Mouse (Mus musculus) left cerebral cortex, adult 11 months (tissue): ENCODE results near the gene Senp8.
"Not testable (repeated sequence)": the region's sequence is repeated elsewhere in the genome, so short reads cannot be mapped to it uniquely, and the experiment has no call there.

Experiments
- DNase-seq: peaks from one replicate; pipeline ENCODE4 v3.0.0; 2022; ENCODE audit warnings: low spot score

Gene Senp8

DNA sequence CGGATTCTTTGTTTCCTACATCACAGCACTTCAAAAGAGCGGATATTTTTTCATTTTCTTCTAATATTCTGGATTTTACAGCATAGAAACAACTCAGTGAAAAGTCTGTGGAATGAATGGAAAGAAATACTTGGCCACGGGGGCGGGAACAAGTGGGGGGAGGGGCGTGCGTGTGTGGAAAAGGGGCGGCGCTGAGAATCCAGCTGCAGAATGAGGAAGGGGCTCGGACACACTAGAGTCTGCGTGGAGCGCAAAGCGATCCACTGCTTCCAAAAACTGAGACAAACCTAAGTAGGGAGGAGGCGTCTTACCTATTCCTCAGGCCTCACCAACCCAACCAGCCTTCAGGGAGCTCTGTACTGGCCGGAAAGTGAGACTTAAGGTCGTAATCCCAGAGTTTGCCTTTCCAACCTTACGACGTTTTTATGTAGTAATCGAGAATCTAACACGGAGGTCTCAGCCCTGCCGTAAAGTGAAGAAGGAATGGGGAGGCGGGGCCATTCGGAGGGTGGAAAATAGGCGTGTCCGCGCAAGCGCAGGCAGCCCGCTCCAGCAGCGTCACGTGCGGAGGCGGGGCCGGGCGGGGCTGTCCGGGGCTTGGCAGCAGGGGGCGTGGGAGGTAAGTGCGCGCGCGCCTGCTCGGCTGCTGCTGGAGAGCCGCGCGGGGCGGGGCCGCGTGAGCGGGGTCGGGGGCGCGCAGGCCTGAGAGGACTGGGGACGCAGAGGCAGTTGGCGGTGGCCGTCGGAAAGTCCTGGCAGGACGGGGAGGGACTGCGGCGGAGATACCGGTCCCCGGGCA is at the start of gene Senp8, which contains the start of gene Myo9a:
Senp8 (minus strand) TSS at position 444 of the 799 bp plus-strand sequence.
Myo9a (plus strand) TSS at position 630 of the 799 bp plus-strand sequence.
- DNase-seq, result peak; percentile 98

DNA sequence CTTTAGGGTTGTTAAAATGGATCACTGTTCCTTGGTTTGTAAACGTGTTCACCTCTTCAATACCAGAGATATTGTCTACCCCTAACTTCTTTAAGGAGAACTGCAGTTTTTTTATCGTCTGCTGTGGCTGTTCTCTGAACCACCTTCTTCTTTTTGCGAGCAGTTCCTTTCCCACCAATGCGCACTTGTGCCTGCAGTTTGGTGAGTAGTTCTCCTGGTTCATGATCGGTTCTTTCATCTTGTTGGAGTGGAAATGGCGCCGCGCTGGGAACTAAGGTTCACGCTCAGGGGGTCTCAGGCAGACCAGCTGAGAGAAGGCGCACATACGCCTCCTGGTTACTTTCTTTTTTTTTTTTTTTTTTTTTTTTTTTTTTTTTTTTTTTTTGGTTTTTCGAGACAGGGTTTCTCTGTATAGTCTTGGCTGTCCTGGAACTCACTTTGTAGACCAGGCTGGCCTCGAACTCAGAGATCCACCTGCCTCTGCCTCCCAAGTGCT is 16.5 kb upstream of the Senp8 start:
- not testable (repeated sequence) for DNase-seq

DNA sequence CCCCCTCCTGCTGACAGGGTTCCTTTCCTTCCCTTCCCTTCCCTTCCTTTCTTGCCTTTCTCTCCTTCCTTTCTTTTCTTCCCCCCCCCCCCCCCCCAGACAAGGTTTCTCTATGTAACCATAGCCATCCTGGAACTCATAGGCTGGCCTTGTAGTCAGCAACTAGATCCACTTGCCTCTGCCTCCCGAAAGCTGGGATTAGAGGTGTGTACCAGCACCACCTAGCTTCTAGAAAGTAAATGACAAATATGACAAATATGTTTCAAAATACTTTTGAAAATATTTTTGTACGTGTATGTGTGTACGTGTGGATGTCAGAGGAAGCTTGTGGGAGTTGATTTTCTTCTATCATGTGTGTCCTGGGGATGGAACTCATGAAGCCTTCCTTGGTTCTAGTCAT is 10.0 kb upstream of the Senp8 start:
- DNase-seq, result no peak

DNA sequence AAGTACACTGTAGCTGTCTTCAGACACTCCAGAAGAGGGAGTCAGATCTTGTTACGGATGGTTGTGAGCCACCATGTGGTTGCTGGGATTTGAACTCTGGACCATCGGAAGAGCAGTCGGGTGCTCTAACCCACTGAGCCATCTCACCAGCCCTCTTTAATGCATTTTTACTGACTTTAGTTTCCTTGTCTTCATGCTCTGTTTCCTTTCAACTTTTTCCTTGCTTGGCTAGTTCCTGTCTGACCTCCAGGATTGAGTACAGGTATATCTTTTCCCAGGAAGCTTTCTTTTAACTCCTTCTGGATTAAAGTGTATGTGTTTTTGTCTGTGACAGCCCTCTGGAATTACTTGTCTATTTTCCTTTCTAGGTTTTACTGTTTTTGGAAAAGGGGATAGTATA is 6.5 kb upstream of the Senp8 start:
- not testable (repeated sequence) for DNase-seq

DNA sequence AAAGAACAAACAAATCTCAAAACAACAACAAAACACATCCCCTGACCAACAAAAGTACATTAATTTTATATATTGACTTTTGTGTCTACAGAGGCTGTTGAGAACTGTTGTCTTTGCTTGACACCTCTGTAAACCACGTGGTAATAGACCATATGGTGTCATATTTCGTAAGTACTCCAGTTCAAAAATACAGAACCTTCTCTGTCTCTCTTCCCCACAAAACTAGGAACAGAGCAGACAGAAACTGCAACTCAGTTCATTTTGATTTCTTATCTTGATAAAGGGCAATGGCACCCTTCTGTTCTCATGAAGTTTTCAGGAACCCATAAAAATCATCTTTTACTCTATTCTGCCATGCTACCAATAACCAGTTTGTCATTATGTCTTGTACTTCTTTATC is 4.7 kb upstream of the Senp8 start:
- no peak for DNase-seq

DNA sequence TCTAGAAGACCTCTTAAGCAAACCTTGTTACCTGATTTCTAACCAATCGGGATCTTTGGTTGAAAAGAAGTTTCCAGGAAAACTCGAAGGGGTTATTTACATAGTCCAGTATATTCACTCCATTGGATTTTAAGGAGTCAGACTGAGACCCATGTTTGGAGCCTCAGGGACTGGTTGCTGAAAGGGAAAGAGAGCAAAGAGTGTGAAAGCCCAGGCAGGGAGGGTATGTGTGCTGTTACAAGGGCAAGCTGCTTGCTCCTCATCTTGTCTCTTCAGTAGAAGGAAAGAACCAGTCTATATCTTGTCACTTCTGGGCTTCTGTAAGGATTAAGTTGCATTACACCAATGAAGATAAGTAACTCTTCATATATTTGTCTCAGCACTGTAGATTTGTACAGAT is 1.5 kb upstream of the Senp8 start:
- no peak for DNase-seq

DNA sequence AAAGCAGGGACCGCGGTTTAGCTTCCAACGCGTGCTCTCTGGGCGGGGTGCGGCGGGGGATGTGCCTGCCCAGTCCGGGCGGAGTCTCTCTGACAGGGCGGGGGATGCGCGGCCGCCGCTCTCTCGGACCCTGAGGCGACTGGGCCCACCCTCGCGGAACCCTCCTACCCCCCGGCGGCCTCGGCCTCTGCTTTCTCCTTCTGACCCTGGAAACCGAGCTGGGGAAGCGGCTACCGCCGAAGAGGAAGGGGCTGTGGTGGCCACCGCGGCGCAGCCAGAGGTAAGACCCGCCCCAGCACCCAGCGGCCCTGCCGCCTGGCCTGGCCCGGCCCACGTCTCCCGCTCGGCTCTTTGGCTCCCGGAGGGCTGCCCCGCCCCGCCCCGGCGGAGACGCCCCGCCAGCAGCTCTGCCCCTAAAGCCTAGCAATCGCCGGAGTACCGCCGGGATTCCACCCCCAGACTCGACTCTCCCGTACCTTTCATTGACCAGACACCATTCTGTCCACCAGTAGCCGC is 614 bp upstream of the Senp8 start:
- peak; percentile 71 for DNase-seq

DNA sequence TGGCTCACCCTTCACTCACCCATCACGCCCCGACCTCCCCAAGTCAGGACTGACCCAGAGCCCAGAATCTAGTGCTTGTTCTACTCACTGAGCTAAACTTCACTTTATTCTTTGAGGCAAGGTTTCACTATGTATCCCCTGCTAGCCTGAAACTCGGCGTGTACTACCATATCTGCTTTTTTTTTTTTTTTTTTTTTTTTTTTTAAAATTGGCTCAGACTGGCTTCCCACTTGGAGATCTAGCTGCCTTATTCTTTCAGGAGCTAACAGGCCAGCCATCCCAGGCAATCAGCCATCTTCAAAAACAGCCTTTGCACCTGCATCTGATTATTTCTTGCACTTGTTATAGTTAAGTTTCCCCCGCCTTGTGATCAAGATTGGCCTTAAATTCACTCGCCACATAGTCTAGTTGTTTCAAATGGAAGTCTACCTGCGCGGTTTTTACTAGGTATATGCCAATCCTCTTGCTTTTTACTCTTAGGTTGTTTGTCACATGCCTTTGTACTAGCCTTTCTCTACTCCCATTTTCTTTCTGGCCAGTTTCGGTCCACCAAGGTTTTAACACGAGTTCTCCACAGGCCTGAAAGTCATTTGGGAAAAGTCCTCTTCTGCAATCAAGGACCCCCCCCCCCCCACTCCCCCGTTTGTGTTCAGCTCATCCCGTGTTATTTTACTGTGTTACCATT is 787 bp downstream of the Senp8 start:
- DNase-seq, result no peak

DNA sequence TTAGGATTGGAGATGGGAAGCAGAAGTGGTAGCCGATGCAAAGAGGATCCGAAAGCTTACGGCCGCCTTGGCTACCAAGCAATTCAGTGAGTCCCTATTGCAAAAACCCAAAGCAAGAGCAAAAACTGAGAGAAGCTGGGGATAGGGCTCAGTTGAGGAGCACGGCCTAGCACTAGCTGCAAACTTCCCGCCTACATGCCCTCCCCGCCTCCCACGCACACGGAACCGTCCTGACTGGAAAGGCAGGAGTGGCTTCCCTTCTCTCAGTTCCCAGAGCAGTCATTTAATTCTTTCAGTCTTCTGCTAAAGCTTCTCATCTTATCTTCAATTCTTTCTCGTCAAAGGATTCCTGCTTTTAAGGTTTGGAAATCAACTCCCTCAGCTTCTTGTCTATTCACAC is 1.5 kb downstream of the Senp8 start:
- peak; percentile 29 for DNase-seq

DNA sequence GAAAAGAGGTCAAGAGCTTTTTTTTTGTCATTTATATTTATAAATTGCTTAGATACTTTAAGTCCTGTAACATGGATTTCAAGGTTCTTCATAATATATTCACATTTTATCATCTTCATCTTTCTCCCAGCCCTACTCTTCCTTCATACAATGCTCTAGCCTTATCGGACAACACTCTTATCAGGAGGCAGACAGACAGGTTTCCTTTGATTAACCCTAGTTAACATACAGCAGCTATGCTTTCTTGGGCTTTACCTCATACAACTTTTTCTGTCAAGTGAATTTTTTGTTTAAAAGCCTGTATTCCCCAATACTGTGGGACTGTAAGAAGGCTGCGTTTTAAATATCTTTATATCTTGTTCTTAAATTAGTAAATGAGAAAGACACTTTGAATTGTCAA is 2.1 kb downstream of the Senp8 start:
- DNase-seq, result no peak

DNA sequence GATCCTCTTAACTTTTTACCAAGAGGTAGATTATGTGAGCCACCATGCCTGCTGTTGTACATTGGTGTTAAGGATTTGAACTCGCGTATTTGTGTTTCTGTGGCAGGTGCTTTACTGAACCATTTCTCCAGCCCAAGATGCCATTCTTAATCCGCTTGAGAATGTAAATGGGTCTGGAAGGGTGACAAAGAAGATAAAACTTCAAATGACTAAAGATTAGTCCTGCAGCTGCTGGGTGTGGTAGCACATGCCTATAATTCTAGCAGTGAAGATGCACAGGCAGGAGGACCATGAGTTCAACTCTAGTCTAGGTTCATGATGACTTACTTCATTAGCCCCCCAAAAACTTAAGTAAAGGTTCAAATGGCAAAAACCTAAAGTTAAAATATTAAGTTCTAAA is 6.6 kb downstream of the Senp8 start:
- DNase-seq, result no peak

DNA sequence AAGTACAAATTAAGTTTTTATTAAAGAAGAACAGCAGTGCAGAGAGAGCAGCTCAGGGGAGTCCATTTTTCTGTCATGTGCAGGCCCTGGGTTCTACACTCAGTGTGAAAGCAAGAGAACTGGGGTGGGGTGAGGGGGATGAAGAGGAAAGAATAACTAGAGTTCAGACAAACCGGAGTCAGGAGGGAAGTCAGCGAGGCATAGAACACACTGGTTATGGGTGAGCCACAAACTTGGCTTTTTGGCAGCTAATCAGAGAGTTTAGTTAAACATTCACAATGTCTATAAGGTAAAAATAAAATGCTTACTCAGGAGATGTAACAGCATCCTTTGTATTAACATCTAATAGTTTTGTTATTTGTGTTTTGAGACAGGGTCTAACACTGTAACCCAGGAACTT is 9.9 kb downstream of the Senp8 start:
- DNase-seq, result no peak

DNA sequence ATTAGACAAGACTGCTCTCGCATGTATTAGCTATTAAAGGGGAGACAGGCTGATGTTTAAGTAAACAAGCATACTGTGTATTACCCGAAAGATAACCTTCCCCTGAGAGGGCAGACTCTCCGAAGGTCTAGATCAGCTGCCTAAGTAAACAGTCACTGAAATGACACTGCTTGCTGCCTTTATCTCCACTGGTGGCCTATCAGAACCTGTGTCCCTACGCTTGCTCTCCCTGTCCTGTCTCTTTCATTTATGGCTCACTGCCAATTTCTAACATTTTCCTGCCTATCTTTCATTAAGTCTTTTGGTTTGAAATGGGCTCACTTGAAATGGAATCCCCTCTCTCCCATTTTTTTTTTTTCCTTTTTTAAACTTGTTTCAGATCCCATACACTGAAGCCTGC is 15.1 kb downstream of the Senp8 start:
- no peak for DNase-seq

DNA sequence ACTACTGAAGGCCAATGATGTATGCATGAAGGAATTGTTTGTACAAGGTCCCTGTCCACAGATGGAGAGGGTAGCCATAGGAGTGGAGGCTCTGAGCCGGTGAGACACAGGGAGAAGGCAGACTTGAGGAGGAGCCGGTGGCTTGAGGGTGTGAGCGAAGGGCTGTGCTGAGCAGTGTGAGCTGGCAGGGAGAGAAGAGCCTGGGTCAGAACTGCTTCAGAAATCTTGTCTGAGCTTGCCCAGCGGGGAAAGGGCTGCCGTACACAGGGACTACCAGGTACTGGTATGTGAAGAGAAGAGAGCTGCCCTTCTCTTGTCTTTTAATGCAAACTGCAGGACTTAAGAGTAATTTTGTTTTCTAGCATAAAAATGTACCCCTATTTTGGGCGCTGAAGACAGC is 17.4 kb downstream of the Senp8 start:
- DNase-seq, result no peak

DNA sequence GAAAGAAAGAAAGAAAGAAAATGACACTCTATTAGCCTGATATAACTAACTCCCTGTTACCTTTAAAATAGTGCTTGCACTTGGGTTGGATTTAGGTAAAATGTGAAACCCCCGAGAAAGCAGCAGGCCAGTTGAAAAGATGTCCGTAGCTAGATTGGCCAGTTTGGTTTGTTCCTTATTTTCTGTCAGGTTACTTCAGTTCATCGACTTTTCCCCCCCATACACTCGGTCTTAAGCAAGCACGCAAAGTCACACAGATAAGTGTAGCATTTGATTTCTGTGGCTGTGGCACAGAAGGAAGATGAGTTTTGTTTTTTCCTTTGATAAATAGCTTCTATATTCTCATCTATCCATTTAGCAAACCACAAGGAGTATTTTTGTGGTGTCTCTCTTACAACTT is 19.4 kb downstream of the Senp8 start:
- no peak for DNase-seq

DNA sequence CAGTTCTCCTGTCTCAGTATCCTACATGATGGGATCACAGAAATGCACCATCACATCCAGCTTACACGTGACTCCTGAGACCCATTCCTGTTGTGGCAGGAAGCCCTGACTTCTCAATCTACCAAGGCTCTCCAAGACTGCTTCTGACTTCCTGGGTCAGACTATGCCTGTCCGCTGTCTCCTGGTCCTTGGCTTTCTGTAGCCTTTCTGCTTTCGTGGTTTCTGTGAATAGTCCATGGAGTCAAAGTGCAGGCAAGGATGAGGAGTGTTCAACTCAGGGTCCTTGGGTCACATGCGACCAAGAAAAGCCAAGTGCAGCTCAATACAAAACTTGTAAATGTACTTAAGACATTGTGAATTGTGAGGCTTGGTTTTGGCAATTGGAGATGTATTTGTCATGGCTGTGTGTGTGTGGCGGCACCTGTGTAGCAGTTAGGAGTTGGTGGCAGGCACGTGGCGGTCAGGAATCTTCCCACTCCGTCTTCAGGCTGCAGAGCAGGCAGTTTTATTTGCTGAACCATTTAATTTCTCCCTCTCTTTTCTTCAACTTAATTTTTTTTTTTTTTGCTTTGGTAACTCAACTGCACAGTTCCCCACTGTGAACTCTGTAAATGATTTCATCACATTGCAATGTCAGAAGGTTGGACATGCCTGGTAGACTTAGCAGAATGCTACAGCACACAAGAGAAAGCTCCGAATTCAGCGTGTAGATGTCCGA is 22.8 kb downstream of the Senp8 start:
- no peak for DNase-seq

DNA sequence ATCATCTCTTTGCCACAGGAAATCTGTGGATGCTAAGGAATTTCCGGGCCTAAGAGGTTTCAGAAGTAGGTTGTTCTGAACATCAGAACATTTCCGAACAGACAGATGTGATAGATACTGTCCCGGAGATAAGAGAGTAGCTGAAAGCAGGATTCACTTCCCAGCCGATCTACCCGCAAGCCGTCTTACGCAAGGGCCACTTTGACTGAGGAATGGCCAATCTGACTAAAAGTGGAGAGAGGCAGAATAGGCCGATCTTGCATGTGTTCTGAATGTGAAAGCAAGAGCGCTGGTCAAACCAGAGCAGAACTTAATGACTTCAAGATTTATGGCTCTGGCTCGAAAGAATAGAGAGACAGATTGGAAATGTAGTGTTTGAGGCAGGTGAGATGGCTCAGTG is 25.0 kb downstream of the Senp8 start:
- no peak for DNase-seq

DNA sequence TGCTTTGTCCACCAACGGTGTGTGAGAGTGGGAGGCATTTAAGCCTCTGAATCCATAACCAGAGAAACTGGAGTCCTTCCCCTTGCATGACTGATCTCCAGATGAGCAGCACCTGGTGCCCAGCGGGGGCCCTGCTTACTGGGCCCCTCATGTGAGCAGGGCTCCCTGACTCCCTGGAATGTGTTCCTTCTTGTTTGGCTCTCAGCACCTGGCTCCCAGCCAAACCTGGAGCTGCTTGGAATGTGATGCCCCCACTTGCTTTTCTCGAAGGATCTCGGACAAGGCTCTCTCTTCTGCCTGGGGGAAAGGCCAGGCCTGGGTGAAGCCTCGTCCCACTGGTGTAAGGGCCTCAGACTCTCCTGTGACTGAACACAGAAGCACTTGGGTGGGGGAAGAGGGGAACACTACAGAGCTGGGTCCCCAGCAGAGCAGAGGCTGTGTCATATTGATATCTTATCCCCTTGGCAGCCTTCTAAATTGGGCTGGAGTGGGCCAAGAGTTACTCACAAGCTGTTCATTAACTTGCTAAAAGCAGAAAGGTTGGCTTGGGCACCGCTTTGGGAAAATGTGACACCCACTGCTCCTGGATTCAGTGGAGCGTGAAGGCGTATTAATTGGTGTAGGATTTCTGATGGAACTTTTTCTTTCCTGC is 26.6 kb downstream of the Senp8 start:
- peak; percentile 12 for DNase-seq

DNA sequence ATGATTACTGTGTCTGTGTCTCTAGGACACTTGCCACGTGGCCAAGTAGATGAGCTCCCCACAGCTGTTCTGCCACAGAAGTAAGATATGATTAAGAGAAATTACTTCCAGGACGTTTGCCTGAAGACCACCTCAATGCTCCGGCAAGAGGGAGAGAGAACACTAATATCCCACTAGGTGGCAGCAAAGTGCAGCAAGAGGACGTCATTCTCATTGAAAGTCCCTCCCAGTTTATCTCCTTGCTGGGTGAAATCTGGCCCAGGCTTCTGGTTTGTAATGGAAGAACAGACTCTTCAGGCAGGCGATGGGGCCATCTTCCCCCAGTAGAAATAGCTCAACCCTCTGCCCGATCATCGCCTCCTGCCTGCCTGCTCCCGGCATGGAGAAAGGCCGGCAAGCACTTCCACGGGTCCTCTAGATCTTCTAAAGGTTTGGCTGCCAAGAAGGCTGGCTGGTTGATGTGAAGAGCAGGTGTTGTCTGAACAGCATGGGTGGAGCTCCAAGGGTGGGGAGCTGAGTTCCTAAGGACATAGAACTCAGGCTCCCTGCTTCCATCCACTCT is 27.3 kb downstream of the Senp8 start:
- peak; percentile 69 for DNase-seq

DNA sequence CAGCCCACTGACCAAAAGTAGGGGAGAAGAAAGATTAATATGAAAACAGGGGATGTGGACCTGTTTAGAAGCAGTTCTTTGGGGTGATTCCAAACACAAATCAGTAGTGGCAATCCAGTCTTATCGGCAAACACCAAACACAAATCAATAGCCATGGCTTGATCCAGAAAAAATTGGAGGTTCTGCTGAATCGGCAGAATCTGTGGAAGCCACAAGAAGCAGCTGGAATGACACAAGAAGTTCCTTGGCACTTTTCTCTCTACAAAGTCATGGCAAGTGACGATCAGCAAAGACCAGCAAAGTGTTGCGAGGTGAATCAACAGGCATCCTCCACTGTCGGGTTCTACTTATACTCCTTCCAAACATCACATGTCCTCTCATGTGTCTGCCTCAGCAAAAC is 29.4 kb downstream of the Senp8 start:
- DNase-seq, result no peak

DNA sequence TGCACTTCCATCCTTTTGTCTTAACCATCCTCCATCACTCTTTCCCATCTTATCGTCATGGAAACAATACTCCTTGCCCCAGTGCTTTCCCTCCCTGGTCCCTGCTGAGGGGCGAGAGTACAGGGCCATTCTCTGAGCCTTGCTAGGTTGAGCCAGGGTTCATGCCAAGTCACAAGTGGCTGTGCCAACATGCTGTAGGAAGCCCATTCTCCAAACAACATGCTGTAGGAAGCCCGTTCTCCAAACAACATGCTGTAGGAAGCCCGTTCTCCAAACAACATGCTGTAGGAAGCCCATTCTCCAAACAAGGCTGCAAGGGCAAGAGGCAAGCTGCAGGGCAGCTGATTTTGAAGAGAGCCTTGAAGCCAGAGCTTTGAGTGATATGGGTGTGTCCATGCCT is 32.3 kb downstream of the Senp8 start:
- DNase-seq, result no peak
